Mouse (Mus musculus): ENCODE data around the gene Sf3b1.
"Not testable (repeated sequence)": the region's sequence is repeated elsewhere in the genome, so short reads cannot be mapped to it uniquely, and the experiment has no call there.

DNA sequence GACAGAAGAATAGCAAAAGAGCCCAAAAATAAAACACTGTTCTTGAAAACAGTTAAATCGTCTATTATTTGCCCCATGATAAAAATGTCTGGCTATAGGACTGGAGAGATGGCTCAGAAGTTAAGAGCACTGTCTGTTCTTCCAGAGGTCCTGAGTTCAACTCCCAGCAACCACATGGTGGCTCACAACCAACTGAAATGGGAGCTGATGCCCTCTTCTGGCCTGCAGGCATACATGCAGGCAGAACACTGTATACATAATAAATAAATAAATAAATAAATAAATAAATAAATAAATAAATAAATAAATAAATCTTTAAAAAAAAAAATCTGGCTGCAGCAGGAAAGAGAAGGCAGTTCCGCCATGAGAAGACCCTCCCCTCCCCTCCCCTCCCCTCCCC is 19.0 kb downstream of the Sf3b1 start:
- not testable (repeated sequence) for TF ChIP-seq GATA1 (IDR thresholded peaks at IDR 0.05; ENCODE audit: borderline replicate concordance, low read length); FLI1 (IDR thresholded peaks at IDR 0.05; ENCODE audit: low read length)
